Mouse (Mus musculus) megakaryocyte-erythroid progenitor cell, adult 5-6 weeks (primary cell): Measurements from ENCODE around the gene Clhc1. TPM values are rescaled to one million over a fixed set of nuclear protein-coding genes. Genes with fewer than 3 reads are reported as not detected.
"Not testable (repeated sequence)": the region's sequence is repeated elsewhere in the genome, so short reads cannot be mapped to it uniquely, and the experiment has no call there.

ENCODE experiments used
- ATAC-seq: replicated peaks from 2 replicates; pipeline ENCODE4 v1.8.0; 2016; ENCODE audit warnings: mild to moderate bottlenecking, inconsistent platforms; ENCODE audit not compliant: severe bottlenecking, poor library complexity, low FRiP score, low TSS enrichment
- total RNA-seq, 2 experiments: library from RNA; stranded (forward) in 1 of 2; stranded (reverse) in 1 of 2; fragments of 200-1000, 215-1000 nt in 1 of 2; fragments of >200 nt in 1 of 2; fragmentation: Nextera tagmentation in 1 of 2; gene quantifications; 2 replicates each; pipeline ENCODE4 v1.2.3; 2014 to 2017

The Clhc1 gene
- total RNA-seq (2014; fragmentation: Nextera tagmentation) (0.17 and 0.50 TPM in 2 replicates), total RNA-seq (2017) (not detected in 2 replicates)

DNA sequence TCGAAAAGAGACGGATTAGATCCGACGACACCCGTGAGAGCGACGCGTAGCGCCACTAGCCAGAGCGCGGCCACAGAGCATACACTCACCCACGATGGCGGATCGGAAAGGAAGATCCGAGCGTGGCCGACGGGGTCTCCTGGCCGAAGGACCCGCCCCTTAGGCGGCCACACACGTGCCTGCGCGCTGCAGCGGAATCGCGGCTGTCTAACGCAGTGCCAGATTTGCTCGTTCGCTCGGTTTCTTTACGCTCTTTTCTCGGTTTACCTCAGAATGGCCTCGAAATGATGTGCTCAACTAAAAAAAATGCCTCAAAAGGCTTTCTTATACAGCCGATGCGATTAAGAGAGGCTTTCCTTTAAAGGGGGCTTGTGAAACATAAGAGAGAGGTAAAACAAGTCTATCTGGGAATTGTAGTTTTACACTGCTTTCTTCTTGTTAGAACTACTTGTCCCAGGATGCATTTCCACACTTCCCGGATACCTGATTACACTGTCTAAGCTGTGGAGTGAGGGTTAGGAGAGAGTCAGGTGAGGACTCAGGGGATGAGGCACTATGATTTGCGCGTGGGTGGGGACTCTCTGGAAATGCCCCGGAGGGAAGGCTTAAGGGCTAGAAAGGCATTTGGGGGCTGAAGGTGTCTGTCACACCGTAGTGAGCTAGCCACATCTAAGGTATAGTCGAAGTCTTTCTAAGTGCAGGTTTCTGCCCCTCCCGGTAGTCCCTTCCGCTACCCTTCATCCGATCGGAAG is at the start of gene Clhc1, which contains the start of gene Rps27a:
Gene Clhc1, plus strand, starts transcription at position 199 of the 752 bp plus-strand sequence.
Gene Rps27a, minus strand, starts transcription at position 358 of the 752 bp plus-strand sequence.
- peak; percentile 86 for ATAC-seq

DNA sequence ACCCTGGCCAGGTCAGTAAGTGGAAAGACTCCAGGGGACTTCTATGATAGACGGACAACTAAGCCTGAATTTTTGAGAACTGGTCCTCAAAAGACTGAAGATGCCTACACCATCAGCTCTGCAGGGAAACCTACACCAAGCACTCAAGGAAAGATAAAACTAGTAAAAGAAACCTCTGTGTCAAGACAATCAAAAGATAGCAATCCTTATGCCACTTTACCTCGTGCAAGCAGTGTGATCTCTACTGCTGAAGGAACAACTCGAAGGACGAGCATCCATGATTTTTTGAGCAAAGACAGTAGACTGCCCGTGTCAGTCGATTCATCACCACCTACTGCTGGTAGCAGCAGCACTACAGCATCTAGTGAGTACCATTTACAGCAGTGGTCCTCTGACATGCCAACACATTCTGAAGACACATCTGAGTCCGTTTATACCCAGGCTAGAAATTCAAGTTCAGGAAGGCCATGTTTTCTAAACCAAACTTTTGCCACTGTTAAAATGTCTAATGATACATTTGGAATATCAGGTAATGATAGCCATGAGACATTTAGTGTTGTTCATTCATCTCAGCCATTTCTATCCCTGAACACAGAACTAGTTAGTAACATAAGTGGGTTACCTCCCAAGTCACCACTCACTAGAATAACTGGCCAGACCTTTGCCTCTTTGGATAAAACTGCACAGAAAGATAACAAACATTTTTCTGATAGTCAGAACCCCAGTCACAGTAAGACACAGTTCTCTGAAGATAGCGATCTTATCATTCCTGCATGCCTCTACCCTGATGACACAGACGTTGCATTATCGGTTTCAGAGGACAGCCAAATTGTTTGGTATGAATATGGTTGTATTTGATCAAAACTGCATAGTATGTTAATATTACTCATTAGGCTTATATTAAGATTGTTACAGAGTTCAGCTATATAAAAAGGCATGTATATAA is 43.5 kb upstream of the Clhc1 start:
- ATAC-seq, result peak; percentile 82

DNA sequence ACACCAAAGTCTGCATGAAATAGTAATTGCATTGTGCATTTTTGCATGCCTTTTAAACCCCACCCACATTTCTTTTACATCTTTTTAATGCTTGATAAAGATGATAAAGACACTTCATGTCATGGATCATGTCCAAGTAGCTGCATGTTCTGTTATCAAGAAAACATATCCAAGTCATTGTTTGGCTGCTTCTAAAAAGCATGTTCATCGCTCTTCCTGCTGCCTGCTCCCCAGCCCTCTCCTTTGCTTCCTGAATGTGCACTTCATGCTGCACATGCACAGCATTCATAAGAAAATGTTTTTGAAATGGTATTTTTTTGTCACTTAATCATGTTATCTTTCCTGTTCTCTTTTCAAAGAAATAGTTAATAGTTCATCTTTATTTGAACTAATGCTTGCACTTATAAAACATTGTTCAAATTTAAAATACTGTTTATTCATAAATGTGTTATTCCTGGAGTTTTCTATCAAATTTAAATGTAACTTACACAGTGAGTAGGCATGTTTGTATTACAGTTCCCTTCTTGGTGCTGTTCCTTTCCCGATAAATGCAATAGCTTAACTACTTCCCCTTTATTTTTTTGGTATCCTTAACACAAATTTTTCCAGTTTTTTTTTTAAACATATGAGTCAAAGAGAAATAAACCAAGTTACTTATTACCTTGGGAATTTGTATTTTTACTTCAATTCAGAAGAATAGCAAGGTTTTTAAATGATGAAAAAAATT is 42.7 kb upstream of the Clhc1 start:
- peak; percentile 62 for ATAC-seq

DNA sequence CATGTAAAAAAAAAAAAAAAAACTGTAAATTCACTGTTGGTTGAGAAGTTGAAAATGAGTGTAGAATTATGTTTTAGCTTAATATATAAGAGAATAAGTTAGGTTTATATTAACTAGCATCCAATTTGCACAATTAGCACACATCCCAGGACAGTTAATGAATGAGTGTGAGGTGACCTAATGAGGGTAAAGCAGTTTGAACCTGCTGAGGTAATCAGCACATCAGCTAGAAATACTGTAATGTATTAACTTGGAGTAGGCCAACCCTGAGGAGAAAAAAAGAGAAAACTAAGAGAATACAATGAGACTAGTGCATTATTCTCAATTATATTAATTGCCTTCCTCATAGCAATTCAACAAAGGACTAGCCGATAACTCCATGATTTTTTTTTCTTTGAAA is 38.3 kb upstream of the Clhc1 start:
- ATAC-seq, result no peak

DNA sequence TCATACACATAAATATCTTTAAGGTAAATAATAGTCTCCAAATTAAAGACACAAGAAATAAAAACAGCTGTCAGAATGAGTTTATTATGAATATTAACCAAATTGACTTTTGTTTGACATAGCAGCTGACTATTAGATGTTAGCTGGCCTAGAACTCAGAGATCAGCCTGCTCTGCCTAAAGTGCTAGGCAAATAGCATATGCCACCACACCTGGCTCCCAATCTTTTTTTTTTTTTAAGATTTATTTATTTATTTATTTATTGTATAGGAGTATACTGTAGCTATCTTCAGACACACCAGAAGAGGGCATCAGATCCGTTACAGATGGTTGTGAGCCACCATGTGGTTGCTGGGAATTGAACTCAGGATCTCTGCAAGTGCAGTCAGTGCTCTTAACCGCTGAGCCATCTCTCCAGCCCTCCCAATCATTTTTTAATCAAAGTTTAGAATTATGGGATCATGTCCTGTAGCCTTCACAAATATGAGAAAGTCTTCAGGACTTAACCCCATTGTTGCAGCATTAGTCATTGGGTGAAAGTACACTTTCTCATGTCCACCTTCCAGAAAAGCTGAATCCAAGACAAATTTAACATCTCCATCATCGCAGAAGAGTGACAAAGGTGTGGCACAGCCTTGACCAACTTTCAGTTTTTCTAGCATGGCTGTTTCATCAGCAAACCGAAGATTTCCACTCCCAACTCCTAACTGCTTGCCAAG is 34.8 kb upstream of the Clhc1 start:
- ATAC-seq, result no peak

DNA sequence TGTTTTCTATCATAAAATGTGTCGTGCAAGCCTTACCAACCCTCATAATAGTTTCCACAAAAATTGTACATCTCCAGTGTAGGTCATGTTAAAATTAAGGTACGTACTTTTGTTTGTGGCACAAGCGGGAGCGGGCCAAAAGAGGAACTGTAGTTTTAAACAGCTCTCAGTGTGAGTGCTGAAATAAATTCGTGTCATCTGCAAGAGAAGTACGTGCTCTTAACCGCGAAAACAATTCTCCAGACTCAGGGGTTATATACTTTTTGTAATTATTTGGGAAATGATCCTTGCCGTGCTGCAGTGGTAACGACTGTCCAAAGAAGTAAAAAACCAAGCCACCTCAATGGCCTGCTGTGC is 33.4 kb upstream of the Clhc1 start:
- ATAC-seq, result peak; percentile 21; the same call in 1 of the 2 replicates

DNA sequence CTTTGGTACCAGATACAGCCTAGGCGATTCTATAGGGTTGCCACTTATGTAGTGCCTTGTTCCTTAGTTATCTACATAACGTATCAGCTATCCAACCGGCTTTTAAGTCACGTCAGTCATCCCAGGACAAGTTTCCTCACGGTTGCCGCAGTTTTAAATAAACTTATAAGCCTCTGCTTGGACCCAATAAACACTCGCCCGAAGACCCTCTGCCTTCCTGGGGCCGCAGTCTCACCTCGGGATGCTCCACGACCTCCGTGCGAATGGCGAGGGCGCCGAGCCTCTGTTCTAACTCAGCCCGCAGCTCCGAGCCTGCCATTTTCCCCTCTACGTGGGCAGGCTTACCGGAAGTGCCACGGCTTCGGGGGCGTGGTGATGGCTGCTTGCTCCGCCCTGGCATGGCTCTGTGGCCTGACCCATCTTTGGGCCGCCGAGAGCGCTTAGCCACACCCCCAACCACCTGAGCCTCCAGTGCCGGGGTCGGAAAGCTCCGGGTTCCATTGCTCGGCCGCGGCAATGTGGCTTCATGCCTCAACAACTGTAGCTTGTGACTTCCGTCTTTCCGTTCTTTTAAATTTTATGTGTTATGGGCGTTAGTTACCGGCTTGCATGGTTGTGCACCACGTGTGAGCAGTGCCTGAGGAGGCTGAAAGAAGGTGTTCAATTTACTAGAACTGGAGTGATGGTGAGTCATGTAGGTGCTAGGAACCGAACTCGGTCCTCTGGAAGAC is 32.9 kb upstream of the Clhc1 start, which contains the start of gene Prorsd1:
Gene Prorsd1, minus strand, starts transcription at position 352 of the 731 bp plus-strand sequence.
- peak; percentile 99 for ATAC-seq

DNA sequence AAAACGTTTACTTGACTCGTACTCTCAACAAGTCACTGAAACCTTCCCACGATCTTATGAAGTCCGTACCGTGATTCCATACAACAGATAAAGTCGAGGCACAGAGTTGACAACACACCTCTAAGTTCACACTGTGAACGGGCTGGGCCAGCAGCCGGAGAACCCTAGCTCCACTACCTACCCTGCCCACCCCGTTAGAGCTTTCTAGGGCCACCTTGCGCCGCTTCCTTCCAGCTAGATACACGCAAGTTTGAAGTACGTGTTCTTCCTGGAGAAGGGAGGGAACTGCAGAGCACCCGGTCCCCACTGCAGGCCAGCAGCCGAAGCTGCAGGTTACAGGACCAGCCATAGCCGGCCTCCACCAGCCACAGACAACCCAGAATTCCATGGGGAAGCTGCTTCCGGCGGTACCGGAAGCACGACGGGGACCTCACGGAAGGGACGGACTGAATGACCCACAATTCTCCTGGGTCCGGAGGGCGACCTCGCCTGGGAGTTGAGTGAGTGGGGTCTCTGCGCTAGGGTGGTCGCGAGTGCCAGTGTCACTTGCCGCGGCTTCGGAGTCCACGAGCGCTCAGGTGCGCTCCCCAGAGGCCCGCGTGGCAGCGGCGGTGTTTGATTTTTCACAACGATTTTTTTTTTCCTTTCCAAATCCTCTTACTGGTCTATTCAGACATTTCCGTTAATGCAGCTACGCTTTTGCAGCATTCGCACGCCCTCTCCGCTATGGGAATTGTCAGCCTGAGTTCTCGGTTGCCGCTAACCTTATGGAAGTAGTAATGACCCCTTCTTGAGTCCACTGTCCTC is 21.6 kb upstream of the Clhc1 start, which contains the start of gene Mtif2:
Gene Mtif2, plus strand, starts transcription at position 421 of the 807 bp plus-strand sequence.
- peak; percentile 94 for ATAC-seq

DNA sequence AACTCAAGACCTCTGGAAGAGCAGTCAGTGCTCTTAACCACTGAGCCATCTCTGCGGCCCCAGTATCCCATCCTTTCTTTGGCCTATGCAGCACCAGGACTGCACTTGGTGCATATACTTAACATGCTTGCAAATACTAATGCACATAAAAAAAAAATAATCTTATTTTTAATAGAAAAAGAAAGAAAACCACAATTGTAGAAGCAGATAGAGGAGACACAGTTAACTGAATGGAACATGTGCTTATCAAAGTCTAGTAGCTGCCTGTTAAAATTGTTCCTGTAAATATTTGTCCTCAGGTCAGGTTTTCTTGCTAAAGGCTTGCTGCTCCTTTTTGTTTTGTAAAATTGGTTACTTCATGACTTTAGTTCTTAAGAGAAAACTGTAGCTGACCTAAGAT is 9.5 kb upstream of the Clhc1 start:
- ATAC-seq, result peak; percentile 43

DNA sequence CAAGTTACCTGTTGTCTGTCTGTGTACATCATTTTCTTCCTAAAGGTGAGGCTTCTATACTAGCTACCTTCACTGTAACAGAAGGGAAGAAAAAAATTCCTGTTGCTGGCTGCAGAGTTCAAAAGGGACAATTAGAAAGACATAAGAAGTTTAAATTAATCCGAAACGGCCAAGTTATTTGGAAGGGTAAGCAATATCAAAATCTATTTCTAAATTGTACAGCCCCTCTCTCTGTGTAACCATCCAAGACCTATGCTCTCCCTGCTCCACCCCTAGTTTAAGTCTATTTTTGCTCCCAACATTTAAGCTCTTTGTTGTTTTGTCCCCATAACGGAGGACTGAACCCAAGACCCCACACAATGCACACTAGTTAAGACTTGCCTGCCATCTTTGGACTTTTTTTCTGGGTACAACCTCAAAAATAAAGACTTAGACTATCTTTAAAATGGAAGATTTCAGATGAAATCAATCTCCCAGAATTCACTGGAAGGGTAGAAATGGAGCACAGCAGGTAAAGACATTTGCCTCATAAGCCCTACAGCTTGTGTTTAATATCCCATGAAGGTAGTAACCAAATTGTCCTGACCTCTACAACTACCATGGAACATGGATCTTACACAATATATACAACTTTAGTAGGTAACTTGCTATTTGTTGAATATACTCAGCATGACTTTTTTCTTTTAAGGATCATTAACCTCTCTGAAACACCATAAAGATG is 3.4 kb upstream of the Clhc1 start:
- ATAC-seq, result no peak

DNA sequence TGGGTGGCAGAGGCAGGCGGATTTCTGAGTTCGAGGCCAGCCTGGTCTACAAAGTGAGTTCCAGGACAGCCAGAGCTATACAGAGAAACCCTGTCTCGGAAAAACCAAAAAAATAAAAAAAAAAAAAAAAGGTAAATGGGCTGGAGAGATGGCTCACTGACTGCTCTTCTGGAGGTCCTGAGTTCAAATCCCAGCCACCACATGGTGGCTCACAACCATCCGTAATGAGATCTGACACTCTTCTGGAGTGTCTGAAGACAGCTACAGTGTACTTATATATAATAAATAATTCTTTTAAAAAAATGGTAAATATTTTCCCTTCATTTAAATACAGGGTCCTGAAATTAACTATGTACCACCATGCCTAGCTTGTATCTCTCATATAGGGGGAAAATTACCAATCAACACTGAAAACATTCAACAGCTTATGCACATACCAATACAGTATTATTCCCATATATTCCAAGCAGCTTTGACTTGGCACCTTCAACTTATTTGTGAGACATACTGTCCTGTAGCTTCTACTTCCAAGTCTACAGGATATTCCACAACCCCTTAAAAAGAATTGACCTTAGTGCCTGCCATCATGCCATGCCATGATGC is 2.5 kb upstream of the Clhc1 start:
- ATAC-seq, result not testable (repeated sequence)

DNA sequence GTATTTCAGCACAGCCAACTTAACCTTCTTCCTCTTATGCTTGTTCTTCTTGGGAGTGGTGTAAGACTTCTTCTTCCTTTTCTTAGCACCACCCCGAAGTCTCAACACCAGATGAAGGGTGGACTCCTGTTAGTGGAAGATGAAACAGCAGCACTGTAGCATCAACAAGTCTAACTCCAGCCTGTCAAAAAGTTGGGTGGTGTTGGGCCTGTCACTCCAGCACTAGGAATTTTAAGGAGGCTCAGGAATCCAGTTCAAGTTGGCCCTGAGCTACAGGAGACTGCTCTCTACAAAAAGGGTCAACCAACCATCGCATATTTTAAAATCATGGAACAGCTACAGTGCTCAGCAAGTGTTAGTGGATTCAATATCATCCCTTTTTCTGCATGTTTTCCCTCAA is 1.5 kb upstream of the Clhc1 start:
- not testable (repeated sequence) for ATAC-seq

DNA sequence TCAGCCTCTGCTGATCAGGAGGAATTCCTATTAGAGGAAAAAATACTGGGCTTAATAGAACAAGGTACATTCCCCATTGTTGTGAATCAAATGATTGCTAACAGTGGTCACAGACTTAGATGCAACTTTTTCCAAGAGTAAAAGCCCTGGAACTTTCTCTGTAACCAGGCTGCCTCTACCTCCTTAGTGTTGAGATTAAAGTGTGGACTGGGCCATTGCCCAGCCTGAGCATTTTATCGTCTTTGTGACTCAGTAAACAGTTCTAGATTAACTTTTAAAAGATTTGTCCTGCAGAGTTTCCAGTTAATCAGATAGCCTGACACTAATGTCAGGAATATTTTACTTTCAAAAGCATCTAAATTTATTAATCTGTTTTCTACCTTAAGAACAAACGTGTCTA is 988 bp upstream of the Clhc1 start:
- ATAC-seq, result no peak

DNA sequence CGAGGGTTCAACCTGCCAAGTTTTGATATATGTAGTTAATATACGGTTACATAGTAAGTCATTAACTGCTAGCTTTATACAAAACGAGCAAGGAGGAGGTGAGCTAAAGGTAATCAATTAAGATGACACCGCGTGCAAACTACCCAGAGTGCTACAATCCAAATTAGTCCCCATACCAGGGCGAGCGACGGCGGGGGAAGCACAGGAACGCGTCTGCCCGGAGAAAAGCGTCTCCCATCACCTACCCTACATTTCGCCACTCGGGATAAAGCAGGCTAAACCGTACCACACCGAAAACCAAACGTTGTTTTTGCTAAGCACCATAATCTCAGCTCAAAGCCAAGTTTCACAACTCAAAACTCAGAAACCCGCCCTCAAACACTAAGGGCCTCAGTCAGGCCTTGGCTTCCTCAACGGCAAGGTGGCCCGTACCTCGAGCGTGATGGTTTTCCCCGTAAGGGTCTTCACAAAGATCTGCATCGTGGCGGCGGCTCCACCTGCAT is 450 bp upstream of the Clhc1 start:
- no peak; the same call in none of the 2 replicates for ATAC-seq

DNA sequence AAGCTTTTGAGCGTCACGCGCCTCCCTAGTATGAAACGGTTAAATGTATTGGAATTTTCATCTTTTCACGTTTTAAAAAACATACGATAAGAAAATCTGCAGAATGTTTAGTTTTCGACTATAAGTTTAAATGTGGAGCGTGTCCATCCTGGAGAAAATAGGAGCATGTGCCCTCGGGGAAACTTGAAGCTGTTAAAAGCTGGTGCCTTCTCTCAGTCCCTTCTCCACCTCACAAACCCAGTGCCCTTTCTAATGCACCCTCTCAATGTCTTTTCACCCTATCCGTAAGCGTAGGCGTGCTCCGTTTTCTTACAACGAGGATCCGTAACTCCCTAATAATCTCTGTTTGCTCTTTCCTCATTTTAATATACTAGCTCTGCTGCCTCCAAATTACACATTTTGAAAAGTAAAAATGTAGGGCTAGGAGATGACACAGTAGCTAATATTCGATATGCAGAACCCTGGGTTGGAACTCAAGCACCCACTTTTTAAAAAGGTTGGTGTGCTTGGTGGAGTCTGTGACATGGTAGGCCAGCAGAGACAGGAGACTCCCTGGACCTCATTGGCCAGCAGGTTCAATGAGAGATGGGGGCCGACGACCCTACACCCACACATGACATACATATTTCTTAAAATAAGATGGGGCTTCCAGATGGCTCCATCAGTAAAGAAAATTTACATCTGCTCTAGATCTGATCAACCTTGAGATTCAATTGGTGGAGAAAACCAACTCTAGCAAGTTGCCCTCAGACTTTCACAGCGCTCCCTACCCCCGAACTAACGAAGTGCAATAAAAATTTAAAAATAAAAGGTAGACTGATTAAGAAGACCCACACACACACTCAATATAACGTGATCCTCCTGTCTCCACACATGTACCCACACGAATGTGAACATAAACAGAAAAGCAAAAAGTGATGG is 1.0 kb downstream of the Clhc1 start:
- ATAC-seq, result 0 out of 2 replicates have a peak, but pooled peaks have one; percentile 11
